Mouse (Mus musculus) erythroblast, embryonic 14.5 days (primary cell): ENCODE measurements around the gene Sec31a.

Experiments
- GATA1 ChIP-seq: IDR thresholded peaks from 2 replicates; pipeline ENCODE4 v1.6.1; 2012; ENCODE audit warnings: low read length, inconsistent platforms, mixed read lengths
- TAL1 ChIP-seq: IDR thresholded peaks from 3 replicates; pipeline ENCODE4 v1.6.1; 2012; ENCODE audit warnings: low read length, inconsistent platforms, mixed read lengths

DNA sequence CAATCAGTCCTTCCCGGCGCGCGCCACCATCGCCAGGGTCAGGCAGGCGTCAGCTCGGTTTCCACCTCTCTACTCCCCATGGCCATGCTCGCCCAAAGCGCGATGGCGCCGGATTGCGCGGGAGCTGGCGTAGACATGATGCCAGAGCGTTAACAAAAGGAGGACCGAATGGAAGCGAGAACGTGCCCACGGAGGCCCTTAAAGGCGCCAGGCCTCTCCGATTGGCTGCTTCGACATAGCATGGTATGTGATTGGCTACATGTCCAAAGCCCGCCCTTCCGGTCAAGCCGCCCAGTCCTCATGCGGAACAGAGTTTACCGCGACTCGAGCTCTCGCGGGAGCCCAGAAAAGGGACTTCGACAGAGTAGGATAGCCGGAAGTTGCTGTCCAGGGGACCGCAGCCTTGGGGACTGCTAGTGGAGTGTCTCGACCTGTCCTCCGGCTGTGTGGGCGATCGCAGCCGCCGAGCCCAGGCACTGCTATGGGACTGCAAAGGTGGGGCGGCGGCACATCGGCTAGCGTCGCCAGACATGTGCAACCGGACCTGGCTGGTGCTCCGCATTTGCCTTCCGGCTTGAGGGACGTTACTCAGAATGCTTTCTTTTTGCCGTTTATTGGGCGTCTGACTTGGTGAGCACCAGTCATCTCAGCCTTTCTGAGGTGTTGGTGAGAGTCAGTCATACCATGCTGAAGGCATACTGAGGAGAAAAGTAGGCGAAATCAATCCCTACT, 13.5 kb upstream of the Sec31a start:
- TF ChIP-seq TAL1, result no peak
- TF ChIP-seq GATA1, result no peak
